Mouse (Mus musculus) thymus, postnatal 36 days (tissue): ENCODE results near the gene Ext2.

ENCODE experiments used
- DNase-seq, 2 experiments: peaks; one replicate each; pipeline ENCODE4 v3.0.0; 2022; ENCODE audit warnings: mixed read lengths in 2 of 2

The Ext2 gene

DNA sequence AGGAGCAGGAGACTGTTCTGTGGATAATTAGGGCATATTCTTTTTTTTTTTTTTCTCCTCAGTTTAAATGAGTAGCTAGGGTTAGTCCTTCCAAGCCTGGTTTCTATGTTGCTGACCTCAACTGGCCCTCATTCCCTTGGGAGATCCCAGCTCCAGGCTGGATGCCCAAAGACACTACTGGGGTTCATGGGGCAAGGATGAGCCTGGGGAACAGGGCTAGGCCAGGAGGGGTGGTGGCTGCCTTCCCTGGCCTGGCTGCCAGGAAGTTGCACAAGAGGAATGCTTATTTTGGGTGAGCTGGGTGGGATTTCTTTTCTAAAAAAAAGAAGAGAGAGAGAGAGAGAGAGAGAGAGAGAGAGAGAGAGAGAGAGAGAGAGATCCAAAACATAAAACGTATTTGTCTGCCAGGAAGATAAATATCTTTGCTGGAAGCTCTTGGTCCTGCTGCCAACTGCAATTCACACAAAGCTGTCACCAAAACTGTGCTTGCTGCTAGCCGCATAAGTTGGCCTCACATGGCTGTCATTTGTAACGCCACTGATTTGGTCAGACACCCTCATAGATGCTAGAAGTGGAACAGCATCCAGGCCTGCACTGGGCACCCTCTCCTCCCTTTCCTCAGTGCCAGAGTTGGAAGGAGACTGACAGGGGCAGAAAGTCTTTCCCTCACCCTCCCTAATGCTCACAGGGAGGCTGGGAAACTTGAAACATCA, 156.1 kb downstream of the Ext2 start:
- DNase-seq: no peak

DNA sequence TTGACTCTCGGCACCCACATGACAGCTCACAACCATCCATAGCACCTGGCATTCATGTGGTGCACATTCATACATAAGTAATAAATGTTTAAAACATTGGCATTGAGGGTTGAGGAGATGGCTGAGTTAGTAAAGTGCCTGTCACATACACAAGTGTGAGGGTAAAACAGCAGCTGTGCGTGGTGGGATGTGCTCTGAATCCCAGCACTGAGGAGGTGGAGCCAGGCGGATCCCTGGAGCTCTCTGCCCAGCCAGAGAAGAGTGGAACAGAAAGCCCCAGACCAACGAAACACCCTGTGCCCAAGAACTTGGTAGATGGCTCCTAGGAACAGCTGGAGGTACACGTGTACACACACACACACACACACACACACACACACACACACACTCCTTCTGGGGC, 156.9 kb downstream of the Ext2 start:
- no peak for DNase-seq

DNA sequence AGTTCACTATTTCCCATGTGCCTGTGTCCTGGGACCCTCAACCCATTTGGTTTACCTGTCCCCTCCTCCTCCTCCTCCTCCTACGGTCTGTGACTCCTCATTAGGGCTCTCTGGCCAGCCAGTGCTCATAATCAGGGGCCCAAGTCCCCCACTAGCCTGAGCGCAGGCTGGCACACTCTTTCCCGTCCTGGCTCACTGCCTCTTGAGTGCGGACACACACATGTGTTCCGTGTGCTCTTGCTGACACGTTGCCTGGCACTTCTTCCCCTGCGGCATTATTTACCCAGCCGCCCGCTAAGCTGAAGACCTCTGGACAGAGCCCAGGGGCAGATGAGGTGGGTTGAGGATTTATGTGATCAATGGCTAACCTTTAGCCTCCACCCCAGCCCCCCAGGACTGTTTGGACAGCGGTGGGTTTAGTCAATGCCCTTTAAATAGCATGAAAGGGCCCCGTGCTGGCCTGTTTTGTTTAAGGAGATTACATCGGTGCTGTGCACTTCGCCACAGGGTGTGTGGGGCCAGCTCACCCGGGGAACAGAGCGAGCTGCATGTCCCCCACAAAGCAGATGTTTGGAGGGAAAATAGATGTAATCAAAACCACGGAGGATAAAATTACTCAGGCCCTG, 160.0 kb downstream of the Ext2 start:
- DNase-seq: no peak

- DNase-seq: no peak
Observed at GRCm38 (mm10) chr2:93661096-93661495, 161.3 kb downstream of the Ext2 start.

DNA sequence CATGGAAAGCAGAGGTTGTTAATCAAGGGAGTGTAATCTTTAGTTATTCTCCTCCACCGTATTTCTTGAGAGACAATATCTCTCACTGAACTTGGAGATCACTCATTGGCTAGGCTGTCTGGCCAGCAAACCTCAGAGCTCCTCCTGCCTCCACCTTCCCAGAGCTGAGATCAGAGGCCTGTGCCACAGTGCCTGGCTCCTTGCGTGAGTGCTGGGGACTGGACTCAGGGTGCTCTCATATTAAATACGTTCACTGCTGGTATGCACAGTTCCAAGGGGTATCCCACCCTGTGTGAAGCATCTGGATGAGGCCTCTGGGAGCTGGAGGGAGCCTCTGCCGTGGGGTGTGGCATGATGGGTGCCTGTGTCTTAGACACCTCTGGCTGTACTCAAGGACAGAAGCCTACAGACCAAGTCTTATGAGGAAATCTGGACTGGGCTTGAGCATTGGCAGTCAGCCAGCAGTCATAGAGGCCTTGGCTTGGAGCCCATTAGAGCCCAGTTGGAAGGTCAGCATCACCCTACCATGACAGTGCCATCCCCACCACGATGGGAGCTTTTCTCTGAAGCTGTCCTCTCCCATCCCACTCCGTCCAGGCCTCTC, 162.6 kb downstream of the Ext2 start:
- no peak for DNase-seq

GRCm38 (mm10) chr2:93659004-93659403, 163.4 kb downstream of the Ext2 start:
- no peak for DNase-seq

- DNase-seq: no peak
Observed at GRCm38 (mm10) chr2:93654336-93655055, 167.9 kb downstream of the Ext2 start.

DNA sequence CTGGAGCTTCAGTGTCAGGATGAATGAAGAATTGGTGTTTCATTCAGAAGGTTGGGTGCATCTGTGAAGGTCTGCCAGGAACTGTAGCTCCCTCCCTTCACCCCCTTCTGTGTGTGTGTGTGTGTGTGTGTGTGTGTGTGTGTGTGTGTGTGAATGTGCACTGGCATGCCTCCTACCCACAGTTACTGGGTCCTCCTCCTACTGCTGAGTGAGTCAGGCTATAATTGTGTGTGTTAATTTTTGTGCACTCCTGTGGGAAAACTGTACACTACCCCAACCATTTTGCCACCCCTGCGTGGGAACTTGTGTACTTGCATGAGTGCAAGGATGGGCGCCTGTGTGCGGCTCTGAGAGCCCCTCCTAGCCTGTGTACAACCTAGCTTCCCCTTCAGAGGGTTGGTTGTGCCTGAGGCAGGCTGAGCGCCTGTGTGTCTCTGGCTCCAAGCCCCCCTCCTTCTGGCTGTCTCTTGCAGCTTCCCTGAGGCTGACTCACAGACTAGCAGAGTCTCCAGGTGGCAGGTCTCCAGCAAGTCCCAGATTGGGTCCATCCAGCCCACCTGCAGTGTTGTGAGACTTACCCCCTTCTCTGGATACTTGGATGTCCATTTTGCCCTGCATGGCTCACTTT, 173.0 kb downstream of the Ext2 start:
- no peak for DNase-seq

DNA sequence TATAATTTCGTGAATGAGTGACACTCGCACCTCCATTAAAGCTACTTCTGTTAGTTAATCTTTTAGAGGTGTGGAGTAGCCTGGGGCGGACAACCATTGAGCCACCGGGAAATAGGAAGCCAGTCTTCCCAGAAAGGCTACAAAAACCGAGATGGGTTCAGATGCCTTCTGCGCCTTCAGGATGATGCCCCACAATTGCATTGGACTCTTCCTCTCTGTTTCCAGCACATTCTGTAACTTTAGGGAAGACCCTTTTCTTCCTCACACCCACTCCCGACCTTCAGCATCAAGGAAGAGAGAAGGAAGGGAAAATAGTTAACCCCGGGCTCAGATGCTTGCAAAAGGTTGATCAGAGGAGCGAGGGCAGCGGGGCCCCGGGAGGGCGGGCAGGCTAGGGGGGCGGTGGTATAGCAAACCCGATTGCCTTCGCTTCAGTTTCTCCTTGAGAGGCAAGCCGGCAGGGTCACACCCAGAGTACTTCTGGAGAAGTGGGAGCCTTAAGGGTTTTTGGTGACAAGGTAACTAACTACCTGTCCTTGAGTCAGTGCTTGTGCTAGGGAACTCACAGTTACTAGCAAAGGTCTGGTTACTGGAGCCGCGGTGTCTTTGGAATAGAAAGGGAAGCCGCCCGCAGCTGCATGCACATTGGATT, 174.3 kb downstream of the Ext2 start:
- DNase-seq: no peak

GRCm38 (mm10) chr2:93647051-93647923, 175.1 kb downstream of the Ext2 start:
- DNase-seq: no peak

GRCm38 (mm10) chr2:93645626-93646320, 176.6 kb downstream of the Ext2 start:
- no peak for DNase-seq

GRCm38 (mm10) chr2:93645197-93645596, 177.2 kb downstream of the Ext2 start:
- DNase-seq: no peak

DNA sequence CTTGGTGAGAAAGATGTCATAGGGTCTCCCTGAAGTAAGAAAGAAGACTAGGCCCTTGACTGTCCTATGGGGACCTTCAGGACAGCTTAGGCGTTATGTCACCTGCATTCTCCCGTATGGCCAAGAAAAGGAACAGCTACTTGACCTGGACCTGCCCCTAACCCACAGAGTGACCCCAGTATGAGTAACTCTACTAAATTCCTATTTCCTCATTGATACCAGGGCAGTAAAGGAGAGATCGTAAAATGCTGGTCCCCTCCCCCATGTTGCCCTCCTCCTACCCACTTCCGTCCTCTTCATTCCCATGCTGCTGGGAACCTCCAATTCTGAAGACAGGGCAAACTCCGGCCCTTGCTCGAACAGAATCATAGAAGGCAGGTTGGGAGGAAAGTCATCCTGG, 177.6 kb downstream of the Ext2 start:
- DNase-seq: no peak

DNA sequence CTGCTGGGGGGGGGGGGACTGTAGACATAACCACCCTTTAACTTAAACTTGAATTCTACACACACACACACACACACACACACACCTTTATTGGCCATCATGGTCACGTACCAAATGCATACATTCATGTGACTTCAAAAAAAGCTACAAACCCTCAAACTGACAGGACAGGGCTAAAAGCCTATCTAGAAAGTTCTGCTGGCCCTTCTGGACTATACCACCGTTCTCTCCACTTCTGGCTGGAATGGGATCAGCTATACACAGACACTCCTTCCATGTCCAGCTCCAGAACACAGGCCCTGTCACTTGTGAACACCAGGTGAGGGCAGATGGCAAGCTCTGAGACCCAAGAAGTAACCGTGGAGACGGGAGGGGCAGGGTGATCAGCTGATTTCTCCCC, 178.1 kb downstream of the Ext2 start:
- DNase-seq: no peak

DNA sequence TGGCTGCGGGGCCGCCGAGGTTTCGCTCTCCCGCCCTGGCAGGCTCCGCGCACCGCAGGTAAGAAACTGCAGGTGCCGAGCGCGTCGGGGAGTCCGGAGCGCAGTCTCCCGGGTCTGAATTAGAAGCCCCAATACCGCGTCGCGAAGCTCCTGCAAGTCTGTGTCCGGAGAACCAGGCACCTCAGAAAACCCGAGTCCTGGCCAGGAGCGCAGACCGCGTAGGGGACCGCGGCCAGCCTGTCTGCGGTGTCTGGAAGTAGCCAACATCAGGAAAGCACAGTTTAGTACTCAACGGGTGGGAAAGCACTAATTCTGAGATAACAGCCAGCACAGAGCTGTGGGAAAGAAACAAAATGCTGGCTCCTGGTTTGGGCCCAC, 179.0 kb downstream of the Ext2 start:
- DNase-seq: no peak

GRCm38 (mm10) chr2:93634609-93635008, 187.8 kb downstream of the Ext2 start:
- no peak for DNase-seq

DNA sequence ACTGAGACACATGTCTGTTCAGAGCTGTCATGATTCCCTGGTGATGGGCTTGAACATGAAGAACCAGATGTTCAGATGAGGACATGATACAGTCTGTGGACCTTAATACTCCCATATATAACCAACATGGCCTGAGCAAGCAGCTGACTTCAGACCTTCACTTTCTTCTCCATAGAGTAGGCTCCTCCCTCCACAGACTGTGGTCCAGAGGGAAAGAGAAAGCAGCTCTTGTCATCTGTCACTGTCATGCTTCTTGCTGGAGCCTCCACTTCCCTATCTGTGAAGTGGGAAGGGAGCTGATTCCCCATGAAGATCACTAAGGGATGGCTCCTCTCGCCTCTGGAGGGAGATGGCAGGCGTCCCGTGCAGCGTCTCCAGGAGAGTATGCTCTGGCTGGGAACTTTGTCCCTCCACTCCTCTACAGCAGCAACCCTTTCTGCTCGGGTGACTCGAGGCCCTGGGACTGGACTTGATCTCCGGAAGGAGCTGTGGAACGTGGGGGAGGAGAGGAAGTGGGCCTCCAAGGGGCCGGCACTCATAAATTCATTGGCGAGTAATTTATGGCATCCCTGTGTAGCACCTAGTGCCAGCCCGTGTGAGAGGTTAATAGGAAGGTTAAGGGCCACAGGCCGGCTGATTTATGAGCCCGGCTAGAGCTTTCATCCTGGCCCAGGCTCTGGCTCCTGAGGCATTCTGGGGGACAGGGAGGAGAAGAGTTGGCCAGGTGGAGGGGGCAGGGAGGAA, 197.5 kb downstream of the Ext2 start:
- DNase-seq: no peak

GRCm38 (mm10) chr2:93619208-93619849, 203.0 kb downstream of the Ext2 start:
- DNase-seq: no peak

DNA sequence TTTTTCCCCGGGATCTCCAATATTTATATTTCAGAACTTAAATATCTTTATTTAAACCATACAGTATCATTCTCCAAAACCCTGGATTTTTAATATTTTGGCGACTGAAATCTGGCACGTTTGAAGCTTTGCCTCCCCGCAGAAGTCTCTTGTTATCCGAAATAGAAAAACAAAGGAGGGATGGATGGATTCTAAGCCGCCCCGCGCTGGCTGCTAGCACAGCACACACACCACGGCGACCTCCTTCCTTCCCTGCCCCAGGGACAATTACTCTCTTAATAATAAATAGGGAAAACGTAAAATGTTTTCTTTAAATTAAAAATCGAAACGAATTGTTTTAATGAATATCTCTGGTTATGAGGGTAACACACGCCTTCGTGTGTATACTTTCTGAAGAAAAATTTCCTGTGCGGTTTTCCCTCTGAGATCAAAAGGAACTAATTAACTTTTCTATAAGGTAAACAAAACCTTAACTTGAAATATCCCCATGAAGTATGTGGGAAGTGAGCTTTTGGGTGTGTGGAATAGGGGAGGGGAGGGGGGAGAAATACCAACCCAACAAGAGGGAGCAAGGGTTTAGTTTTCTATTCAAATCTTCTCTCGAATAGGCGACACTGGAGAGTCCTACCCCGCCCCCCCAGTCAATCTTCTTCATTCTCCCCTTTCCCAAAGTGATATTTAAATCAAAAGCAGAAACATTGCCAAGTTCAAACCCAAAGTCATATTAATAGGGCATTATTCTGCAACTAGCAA, 203.7 kb downstream of the Ext2 start:
- no peak for DNase-seq
